Mouse (Mus musculus) 416B (cell line): ENCODE measurements around the gene Eno2.
A peak's percentile ranks its signal among the peaks of the same experiment; 100 is the strongest.

Experiments
- DNase-seq: peaks from one replicate; pipeline ENCODE4 v3.0.0; 2011; ENCODE audit warnings: low read depth

Gene Eno2

GRCm38 (mm10) chr6:124769101-124769765 lies at the start of gene Eno2:
TSS of gene Eno2 (minus strand) at chr6:124769673.
- DNase-seq, result no peak

- peak; percentile 58 for DNase-seq
These were observed 48.5 kb upstream of the Eno2 start for GRCm38 (mm10) chr6:124817971-124818370.

- DNase-seq, result no peak
These were observed 48.1 kb upstream of the Eno2 start for GRCm38 (mm10) chr6:124817563-124817962.

GRCm38 (mm10) chr6:124817125-124817524 lies 47.7 kb upstream of the Eno2 start:
- no peak for DNase-seq

- no peak for DNase-seq
These were observed 47.1 kb upstream of the Eno2 start for GRCm38 (mm10) chr6:124816611-124817010.

GRCm38 (mm10) chr6:124814858-124815774 lies 45.6 kb upstream of the Eno2 start:
- no peak for DNase-seq

GRCm38 (mm10) chr6:124814448-124814847 lies 45.0 kb upstream of the Eno2 start:
- no peak for DNase-seq

- DNase-seq, result peak; percentile 96
These were observed 44.5 kb upstream of the Eno2 start, which contains the start of gene Tpi1 for GRCm38 (mm10) chr6:124813933-124814332. TSS of gene Tpi1 (minus strand) at chr6:124814296.

GRCm38 (mm10) chr6:124813496-124813895 lies 44.0 kb upstream of the Eno2 start:
- peak; percentile 84 for DNase-seq

- DNase-seq, result no peak
These were observed 43.4 kb upstream of the Eno2 start for GRCm38 (mm10) chr6:124812848-124813247.

GRCm38 (mm10) chr6:124811701-124812560 lies 42.5 kb upstream of the Eno2 start:
- no peak for DNase-seq

GRCm38 (mm10) chr6:124811403-124811665 lies 41.9 kb upstream of the Eno2 start:
- no peak for DNase-seq

- DNase-seq, result peak; percentile 37
These were observed 41.3 kb upstream of the Eno2 start for GRCm38 (mm10) chr6:124810566-124811402.

GRCm38 (mm10) chr6:124809775-124810538 lies 40.5 kb upstream of the Eno2 start:
- no peak for DNase-seq

- peak; percentile 87 for DNase-seq
These were observed 39.7 kb upstream of the Eno2 start for GRCm38 (mm10) chr6:124809052-124809774.

- peak; percentile 86 for DNase-seq
These were observed 39.0 kb upstream of the Eno2 start, which contains the start of gene Spsb2 for GRCm38 (mm10) chr6:124808358-124809012. TSS of gene Spsb2 (plus strand) at chr6:124808661.

GRCm38 (mm10) chr6:124807986-124808357 lies 38.5 kb upstream of the Eno2 start:
- no peak for DNase-seq

- no peak for DNase-seq
These were observed 37.9 kb upstream of the Eno2 start for GRCm38 (mm10) chr6:124807366-124807765.

GRCm38 (mm10) chr6:124806446-124807140 lies 37.1 kb upstream of the Eno2 start:
- no peak for DNase-seq
